Comparison of ENCODE assay signal across 1 mouse cellular context in genomic region chr4:117473291-117473984, GRCm38 (mm10).
TF ChIP-seq lines count a peak whose summit lies in the region.

No protein-coding gene starts in this region.

TF ChIP-seq in MEL, 35 proteins besides CTCF, POLR2A, EP300 and RAD21 (continued from another document):
- TF ChIP-seq ELF1 (IDR thresholded peaks at IDR 0.05; ENCODE audit: low read depth, low read length) (0 out of 2 replicates have a peak, but pooled peaks have one; percentile 20), MAZ (IDR thresholded peaks at IDR 0.05; ENCODE audit: low read depth, low read length) (no peak), TAL1 (IDR thresholded peaks at IDR 0.05; ENCODE audit: low read length) (no peak), HCFC1 (IDR thresholded peaks at IDR 0.05; ENCODE audit: low read depth, low read length) (no peak)
